Mouse (Mus musculus): ENCODE measurements around the gene Elf3.
A peak's percentile ranks its signal among the peaks of the same experiment; 100 is the strongest.
"Not testable (repeated sequence)": the region's sequence is repeated elsewhere in the genome, so short reads cannot be mapped to it uniquely, and the experiment has no call there.

Elf3 gene

DNA sequence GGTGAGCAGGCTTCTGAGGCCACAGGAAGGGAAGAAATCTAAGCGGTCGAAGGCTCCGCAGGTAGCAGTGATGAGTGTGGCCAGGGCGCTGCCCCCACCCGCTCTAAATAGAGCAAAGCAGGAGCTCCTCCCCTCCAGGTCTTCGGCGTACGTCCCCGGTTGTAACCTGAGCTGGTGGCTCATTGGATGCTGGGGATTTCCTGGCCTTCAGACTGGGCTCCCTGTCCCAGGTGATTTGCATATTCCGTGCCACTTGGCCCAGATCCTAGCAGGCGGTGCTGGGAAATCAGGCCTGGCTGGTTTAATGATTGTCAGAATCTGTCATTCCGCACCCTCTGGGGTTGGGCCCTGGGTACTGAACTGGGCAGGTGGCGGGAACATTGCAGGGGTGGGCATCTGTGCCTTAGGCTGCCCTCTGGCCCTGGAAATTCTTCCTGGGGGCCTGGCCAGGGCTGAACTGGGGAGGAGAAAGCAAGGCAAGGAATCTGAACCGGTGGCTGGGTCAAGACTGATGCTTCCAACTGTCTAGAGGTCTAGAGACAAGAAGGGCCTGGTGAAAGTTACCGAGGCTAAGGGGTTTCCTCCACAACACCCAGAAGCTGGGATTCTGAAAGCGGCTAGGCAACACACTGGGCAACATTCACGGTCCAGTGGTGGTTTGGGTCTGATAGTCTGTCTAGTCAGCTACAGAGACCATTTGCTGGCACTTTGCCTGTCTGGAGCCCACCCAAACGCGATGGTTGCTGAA, at the start of gene Elf3:
Gene Elf3 (minus strand): TSS at position 189 of the 748 bp plus-strand sequence.
- DNase-seq (ENCODE audit: low read depth, low spot score): no peak

DNA sequence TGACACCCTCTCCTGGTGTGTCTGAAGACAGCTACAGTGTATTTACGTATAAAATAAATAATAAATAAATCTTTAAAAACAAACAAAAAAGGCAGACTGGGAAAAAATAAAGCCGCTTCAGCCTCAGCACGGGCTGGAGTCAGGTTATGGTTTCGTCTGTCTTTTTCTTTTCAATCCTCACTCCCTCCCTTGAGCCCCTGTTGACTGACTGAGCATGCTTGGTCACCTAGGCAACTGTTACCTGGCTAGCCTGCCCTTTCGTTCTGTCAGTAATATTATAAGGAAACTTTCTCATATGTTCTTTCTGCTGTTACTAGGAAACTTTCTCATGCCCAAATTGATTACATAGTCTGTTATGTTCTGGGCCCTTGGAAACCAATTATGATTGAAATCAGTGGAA, 32.5 kb upstream of the Elf3 start:
- DNase-seq (ENCODE audit: low read depth, low spot score): no peak

DNA sequence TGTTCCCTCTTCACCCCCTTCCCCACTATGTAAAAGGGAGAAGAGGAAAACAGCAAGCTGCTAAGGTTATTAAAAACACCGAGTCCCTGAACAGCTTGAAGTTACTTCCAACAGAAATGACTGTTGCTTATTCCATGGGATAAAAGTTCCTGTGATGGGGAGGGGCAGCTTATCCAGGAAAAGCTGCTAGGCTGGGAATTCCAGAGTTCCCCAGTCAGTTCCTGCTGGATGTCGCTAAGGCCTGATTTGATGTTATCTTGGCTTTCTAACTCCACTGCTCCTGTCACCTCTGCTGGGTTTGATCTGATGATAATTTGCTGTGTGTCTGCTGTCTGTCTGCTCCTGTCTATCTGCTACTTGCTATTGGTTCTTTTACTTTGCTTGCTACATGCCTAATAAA, 27.9 kb upstream of the Elf3 start:
- DNase-seq (ENCODE audit: low read depth, low spot score): no peak

DNA sequence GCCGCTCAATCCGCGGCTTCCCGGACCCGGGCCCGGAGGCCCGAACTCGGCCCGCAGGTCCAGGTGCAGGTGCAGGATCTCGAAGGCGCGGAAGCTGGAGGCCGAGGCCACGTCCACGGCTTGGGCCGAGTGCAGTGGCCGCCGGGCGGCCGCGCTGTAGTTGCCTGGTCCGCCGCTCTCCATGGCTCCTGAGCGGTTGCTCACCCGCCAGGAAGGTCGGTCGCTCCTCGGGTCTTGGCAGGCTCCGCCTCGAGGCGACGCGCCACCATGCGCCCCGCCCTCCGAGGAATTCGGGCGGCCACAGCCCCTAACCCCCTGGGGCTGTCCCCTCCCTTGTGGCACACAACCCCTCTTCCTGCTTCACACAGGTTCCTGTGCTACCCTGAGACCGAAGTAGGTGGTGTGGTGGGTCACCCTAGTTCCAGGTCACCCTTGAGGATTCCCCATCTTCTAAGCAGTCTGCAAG, 25.5 kb upstream of the Elf3 start, which contains the start of gene Rnpep:
Gene Rnpep (minus strand): TSS at position 259 of the 466 bp plus-strand sequence.
- no peak for DNase-seq (ENCODE audit: low read depth, low spot score)

DNA sequence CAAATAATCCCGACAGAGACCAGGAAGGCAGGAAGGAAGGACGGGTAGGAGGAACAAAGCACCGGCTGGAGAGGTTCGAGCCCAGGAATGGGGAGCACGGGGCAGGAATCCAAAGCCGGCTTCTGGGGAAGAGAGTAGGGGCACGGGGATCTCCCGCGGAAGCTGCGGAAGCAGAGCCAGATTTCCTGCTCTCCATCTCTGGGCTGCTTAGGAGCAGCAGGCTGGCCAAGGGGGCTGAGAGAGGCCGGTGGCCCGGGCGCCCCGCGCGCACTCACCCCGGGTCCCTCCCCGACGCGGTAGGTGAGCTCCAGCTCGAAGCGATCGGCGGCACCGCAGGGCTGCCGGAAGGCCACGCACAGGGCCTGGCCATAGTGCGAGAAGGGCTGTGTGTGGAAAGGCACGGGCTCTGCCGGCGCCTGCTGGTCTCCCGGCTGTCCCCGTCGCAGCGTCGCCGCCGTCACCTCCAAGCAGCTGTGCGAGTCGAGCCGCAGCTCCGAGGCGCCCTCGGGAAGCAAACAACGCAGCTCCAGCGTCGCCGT, 25.0 kb upstream of the Elf3 start:
- no peak for DNase-seq (ENCODE audit: low read depth, low spot score)

DNA sequence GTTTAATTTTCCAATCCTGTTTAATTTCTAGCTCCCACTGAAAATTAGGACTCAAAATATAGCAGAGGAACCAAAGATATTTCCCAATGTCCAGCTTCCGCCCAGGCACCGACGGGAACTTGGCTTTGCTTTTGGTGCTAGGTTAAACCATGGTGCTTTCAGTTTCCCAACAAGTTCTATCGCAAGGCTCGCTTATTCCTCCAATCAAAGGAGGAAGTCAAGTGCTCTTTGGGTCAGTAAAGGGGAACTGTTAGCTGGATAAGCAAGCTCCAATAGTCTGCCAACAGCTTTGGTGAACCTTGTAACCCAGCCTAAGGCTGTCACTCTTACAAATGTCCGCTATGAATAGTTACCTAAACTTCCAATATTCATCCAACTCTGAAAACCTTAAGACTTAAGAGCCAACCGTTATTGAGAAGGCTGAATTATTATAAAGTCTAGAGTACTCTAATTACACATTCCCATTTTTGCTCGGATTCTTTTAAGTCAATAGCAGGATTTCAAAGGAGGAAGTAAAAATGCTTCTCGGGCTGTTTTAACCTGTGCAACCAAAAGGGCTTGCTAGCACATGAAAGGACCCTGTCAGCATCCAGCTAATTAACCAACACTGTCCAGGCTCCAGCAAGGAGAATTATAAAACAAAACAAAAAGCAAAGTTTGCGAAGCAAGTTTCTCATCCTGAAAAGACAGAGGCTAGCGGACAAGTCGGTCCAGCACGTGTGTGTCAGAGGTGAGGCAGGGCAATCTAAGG, 24.3 kb upstream of the Elf3 start:
- DNase-seq (ENCODE audit: low read depth, low spot score): no peak

DNA sequence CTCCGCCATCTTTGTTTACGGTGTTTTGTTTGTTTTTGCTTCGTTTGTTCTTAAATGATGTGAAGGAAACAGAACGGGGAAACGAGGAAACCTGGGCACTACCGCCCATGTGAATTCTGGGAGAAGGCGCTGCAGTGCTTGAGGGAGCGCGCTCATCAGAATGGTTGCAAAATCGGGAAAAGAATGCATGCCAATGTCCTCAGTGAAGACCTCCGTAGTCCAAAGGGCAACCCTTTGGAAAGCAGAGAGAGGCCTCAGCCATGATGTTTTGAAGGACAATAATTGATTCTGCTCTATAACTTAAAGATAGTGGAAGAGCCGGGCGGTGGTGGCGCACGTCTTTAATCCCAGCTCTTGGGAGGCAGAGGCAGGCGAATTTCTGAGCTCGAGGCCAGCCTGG, 23.5 kb upstream of the Elf3 start:
- DNase-seq (ENCODE audit: low read depth, low spot score): no peak

DNA sequence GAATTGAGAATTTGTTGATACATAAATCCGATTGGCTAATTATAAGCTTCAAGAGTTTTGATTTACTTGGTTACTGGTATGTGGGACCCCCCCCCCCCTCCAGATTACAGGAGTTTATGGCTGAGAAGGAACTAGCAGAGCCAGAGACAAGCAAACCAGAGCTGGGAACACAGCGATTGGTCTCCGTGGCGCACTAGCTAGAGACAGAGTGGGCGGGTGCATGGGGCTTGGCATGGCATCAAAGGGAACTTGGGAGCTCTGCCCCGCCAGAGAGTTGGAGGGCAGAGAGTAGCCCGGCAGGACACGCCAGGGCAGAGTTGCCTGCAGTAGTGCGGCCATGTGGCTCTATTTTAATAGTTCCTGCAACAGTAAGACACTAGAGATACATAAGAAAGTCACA, 22.3 kb upstream of the Elf3 start:
- DNase-seq (ENCODE audit: low read depth, low spot score): no peak

DNA sequence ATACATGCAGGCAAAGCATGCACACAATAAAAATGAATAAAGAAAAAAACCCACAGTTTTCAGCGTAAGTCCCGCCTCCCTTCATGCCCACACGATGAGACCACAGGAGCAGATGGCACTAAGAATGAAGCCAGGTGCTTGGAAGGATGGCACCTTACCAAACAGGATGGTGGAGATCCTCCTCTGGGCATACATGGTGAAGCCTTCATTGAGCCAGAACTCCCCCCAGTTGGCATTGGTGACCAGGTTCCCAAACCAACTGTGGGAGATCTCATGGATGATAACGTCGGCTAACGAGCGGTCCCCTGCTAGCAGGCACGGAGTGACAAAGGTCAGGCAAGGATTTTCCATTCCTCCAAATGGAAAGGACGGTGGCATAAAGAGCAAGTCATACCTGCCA, 13.0 kb upstream of the Elf3 start:
- no peak for DNase-seq (ENCODE audit: low read depth, low spot score)

DNA sequence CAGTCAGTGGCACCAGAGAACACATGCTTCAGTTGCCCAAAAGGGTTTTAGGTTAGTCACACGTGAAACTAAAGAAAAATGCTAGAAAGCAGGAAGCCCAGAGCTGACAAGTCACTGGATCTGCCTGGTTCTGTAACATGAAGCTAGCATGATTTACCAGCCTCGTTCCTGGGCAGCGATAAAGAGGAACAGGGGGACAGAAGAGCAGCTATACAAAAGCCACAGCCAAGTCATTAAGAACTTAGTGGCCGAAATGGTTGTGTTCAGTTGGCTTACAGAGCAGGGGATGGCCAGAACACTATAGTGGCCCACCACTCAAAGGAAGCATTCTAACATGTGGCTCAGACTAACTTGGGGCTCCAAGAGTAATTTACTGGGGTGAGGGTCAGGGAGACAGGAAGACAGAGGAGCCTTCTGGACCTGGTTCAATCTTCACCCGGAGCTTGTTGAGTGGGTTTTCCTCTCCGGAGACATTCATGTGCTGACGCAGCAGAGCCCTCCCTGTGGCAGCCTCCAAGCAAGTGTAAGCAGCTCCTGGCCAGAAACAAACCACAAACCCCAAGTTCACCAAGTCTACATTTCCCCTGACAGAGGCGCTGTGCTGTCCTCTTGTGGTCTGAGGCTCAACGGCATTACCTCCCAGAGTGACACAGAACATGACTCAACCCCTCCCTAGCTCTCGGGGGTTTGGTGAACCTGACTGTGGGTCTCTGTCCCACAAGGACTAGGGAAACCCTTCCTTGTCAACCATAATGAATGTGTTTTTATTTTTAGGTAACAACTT, 9.5 kb upstream of the Elf3 start:
- no peak for DNase-seq (ENCODE audit: low read depth, low spot score)

DNA sequence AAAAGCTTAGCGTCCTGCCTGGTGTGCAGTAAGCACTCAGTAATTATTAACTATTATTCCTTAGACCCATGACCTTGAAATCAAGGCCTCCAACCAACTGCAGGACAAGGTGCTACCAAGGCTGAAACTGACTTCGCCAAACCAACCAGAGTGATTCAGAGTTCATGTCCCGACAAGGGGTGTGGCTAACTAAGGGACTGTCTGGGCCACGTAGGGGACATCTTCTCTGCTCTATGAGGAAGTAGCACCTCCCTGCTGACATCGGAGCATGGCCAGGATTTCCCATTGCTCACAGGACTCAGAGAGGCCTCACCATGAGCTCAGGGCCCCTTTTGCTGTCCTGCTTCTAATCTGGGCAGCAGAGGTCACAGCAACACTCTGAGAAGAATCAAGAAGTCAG, 7.5 kb upstream of the Elf3 start:
- DNase-seq (ENCODE audit: low read depth, low spot score): no peak

DNA sequence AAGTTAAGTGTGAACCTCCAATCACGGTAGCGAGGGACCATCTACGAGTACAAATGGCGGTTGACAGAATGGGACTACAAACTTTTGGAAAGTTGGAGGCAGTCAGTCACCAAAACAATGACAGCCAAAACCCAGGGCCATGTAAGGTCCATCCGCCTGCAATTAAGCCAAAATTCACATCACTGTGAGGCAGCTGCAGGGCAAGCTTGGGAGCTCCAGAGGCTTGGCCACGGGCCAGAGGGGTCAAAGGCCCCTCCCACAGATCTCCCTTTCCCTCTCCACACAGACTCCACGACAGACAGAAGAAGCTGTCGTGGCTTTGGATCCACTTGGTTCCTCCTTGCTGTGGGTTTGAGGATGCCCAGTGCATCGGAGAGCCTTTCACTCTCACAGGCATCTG, 4.9 kb upstream of the Elf3 start:
- no peak for DNase-seq (ENCODE audit: low read depth, low spot score)

DNA sequence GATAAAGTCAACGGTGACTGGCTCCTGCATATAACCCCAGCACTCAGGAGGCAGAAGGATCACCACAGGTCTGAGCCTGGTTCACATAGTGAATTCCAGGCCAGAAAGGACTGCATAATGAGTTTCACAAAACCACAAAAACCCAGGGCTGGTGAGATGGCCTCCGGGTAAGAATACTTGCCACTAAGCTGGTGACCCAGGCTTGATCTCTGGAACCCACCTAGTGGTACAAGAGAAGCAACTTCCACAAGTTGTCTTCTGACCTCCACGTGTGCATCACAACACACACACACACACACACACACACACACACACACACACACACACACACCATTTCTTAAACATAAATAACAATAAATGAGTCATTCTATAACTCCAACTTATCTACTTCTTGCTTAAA, 4.0 kb upstream of the Elf3 start:
- no peak for DNase-seq (ENCODE audit: low read depth, low spot score)

DNA sequence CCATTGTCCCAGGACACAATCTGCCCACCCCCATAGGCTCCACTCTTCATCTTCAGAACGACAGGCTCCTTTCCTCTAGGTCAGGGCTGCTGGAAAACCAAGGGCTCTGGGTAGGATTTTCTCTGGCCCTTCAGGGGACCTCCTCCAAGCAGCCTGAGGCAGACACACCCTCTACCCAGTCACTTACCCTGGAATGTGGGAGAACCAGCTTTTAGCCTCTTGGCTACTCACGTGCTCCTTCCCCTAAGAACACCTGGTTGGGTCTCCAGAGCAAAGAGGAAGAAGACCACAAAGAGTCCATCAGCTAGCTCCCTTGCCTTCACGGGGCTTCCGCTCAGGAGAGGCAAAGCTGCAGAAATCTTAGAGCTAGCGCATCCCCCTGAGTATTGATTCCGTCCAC, 2.6 kb upstream of the Elf3 start:
- DNase-seq (ENCODE audit: low read depth, low spot score): no peak

DNA sequence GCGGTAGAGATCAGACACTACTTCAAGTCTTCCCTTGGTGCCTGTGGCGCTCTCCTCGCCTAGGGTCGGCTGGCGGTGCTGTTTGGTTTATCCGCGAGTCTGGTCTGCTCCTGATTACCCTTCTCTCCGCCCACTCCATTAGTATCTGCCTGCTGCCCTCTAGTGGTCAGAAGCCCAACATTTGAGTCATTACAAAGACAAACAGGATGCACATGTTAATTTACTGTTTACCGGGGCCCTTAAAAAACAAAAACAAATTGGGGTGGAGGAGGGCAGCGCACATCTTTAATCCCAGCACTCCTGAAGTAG, 714 bp upstream of the Elf3 start:
- DNase-seq (ENCODE audit: low read depth, low spot score): peak; percentile 57

DNA sequence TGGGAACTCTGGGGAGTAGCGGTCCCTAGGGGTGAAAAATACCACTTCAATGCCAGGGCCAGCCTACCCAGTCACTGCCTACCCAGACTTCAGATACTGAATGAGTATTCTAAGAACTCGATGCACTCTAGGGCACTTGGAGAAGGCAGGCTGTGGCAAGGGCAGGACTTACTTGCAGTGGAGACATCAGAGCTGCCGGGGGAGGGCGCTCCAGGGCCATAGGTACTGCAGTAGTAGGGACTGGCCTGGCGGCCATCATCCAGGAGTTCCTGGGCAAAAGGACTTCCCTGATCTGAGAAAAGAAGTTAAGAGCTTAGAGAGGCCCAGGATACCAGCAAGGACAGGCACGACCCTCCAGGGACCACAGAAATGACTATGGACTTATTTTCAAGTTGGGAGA, 2.1 kb downstream of the Elf3 start:
- no peak for DNase-seq (ENCODE audit: low read depth, low spot score)

DNA sequence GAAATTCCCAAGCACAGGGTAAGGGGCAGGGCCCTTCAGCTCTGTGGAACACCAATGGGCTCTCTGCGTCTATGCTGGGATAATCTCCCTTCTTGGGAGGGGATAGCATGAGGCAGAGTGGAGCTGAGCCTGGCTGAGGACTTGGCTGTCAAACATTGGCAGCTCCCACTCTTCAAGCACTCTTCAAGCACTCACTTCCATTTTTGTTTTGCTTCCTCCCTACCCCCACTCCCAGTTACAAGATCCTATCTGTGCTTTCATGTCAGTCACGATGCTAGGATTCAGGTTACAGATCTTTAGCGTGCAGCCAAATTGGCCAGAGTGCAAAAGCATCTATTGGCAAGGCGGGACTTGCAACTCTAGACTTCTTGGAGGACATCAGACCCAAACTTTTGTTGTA, 5.5 kb downstream of the Elf3 start:
- no peak for DNase-seq (ENCODE audit: low read depth, low spot score)

DNA sequence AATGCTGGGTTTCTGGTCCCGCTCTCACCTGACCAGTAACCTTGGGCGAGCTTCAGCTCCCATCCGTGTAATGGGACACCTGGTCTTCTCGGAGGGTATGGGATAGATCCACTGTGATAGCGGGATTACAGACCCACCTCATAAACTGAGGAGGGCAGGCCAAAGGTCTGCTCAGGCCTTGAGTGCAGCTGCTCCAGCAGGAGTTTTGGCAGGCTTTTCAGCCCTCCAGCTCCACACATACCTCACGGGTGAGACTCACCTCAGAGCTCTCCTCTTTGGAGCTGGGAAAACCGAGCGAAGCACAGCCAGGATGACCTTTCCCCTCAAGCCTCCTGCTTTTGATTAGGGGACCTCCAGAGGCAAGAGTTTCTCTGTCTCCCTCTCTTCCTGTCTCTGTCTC, 7.0 kb downstream of the Elf3 start:
- no peak for DNase-seq (ENCODE audit: low read depth, low spot score)

DNA sequence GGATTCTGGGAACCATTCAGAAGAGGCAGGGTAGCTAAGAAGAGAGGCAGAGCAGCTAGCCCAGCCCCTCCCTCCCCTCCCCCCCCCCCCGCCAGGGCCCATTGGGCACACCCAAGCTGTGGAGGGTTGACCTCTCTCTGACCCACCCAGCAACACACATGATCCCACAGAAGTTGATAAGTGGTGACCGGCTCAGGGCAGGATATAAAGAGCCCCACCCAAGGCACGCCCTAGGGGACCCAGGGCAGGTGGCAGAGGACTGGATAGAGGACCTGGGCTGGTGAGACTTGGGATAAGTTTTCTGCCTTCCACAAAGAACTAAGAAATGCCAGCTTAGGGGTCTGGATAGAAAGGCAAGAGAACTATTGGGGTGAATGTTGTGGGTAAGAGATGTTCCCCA, 7.7 kb downstream of the Elf3 start:
- DNase-seq (ENCODE audit: low read depth, low spot score): peak; percentile 48

DNA sequence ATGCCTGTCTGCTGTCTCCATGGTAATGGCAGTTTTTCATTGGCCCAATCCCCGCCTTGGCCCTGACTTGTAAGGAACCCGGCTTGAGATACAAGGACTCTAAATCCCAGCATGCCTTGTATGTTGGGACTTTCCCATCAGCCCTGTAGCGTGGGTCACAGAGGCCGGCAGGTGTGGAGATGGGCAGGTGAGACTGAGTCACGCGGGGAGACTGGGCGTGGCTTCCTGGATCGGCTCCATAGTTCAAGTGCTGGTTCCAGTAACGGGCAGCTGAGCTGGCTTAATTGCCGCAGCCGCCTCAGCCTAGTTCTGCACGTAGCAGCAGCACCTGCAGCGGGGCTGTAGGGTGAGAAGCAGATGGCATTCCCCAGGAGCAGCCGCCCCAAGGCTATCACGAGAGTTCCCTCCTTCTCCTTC, 9.9 kb downstream of the Elf3 start:
- no peak for DNase-seq (ENCODE audit: low read depth, low spot score)

DNA sequence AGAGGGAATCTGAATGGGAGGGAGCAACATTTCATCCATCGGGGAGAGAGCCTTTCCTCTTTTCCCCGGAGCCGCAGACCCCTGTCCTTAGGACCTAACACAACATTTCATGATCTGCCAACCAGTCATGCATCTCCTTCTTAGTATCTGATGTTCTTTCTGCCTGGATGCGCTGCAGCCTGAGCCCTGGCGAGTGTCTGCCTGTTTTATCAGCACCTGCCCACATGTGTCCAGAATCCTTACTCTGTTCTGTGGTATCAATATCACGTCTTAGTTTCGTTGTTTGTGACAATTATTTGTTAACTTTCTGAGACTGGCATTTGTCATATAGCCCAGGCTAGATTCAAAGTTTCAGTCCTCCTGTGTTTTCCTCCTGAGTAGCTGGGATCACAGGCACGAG, 14.4 kb downstream of the Elf3 start:
- no peak for DNase-seq (ENCODE audit: low read depth, low spot score)

DNA sequence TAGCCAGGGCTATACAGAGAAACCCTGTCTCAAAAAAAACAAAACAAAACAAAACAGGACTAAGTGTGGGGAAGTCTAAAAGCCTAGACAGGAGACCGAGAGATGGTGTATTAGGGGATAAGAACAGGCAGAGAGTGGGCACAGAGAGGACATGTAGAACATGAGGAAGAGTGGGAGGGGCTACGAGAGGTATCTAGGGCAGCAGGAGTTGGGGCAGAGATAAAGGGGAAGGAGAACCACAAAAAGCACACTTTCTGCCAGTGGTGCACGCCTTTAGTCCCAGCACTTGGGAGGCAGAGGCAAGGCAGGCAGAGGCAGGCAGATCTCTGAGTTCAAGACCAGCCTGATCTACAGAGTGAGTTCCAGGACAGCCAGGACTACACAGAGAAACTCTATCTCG, 18.2 kb downstream of the Elf3 start:
- DNase-seq (ENCODE audit: low read depth, low spot score): not testable (repeated sequence)

Data from c-Kit-negative CD71-positive TER-119-positive erythroid progenitor cells, embryonic 14.5 days (primary cell).